Mouse (Mus musculus): Measurements from ENCODE around the gene Mest. TPM values are rescaled to one million over a fixed set of nuclear protein-coding genes. Genes with fewer than 3 reads are reported as not detected.

Mest gene
- polyA plus RNA-seq (2014; fragmentation: Illumina TruSeq; extraction: RNeasy Lipid Tissue Mini Kit (QIAGEN cat#74804); ENCODE audit: insufficient read depth, low read depth, low replicate concordance): 3.5 TPM

DNA sequence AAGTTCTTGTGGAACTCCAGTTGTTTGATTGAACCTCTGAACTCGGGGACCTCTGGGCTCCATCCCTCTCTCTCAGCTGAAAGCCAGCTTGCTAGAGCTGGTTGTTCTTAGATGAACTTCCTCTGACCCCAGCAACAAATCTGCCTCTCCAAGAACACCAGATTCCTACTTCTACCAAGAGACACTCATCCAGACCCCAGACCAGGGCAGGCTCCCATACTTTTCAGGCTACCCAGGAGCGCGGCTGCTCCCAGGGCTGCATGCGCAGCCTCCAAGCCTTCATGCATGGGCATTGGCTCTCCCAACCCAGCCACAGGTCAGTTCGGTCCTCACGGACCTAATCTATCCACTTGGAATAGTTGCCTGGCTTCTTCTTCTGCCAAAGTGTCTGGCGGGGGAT is at the start of gene Mest:
Mest (plus strand) TSS at position 217 of the 400 bp plus-strand sequence.

DNA sequence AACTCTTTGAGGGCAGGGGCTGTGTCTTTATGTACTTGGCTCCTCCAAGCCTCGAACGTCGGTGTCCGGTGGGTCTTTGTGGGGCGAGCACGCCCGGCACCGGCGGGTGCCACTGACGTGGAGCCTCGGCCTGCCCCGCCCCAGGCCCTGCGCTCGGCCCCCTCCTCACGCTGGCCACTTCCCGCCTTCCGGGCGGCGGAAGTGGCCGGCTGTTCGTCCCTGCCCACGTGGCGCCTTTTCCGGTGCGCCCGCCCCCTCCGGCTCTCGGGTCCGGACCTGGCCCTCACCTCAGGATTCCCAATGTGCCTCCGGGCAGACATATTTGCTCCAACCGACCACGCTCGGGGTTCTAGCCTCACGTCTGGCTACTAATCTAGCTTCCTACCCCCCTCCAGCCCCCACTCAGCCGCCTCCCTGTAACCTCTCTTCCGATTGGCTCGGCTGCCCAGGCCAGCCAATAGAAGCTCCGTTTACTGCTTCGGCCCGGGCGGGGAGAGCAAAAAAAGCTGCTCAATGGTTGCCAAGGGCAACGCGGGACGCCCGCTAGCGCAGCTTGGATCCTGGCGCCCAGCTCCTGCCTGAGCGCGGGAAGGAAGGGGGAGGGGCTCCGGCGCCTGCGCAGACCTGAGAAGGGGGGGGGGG is 29.9 kb upstream of the Mest start, which contains the start of gene Cep41:
Cep41 (minus strand) TSS at position 400 of the 642 bp plus-strand sequence.

Other genes starting within 250 kb of the Mest start
- 9.0 TPM for gene Tmem209, start 213.8 kb upstream of the Mest start, polyA plus RNA-seq (2014; fragmentation: Illumina TruSeq; extraction: RNeasy Lipid Tissue Mini Kit (QIAGEN cat#74804); ENCODE audit: insufficient read depth, low read depth, low replicate concordance)
- not detected for gene Ssmem1, start 213.7 kb upstream of the Mest start, polyA plus RNA-seq (2014; fragmentation: Illumina TruSeq; extraction: RNeasy Lipid Tissue Mini Kit (QIAGEN cat#74804); ENCODE audit: insufficient read depth, low read depth, low replicate concordance)
- not detected for gene Cpa2, start 182.0 kb upstream of the Mest start, polyA plus RNA-seq (2014; fragmentation: Illumina TruSeq; extraction: RNeasy Lipid Tissue Mini Kit (QIAGEN cat#74804); ENCODE audit: insufficient read depth, low read depth, low replicate concordance)
- gene Cpa4, start 155.2 kb upstream of the Mest start, polyA plus RNA-seq (2014; fragmentation: Illumina TruSeq; extraction: RNeasy Lipid Tissue Mini Kit (QIAGEN cat#74804); ENCODE audit: insufficient read depth, low read depth, low replicate concordance): not detected
- not detected for gene Cpa5, start 112.5 kb upstream of the Mest start, polyA plus RNA-seq (2014; fragmentation: Illumina TruSeq; extraction: RNeasy Lipid Tissue Mini Kit (QIAGEN cat#74804); ENCODE audit: insufficient read depth, low read depth, low replicate concordance)
- gene Cpa1, start 84.3 kb upstream of the Mest start, polyA plus RNA-seq (2014; fragmentation: Illumina TruSeq; extraction: RNeasy Lipid Tissue Mini Kit (QIAGEN cat#74804); ENCODE audit: insufficient read depth, low read depth, low replicate concordance): not detected
- 4.4 TPM for gene Cep41, start 29.8 kb upstream of the Mest start, polyA plus RNA-seq (2014; fragmentation: Illumina TruSeq; extraction: RNeasy Lipid Tissue Mini Kit (QIAGEN cat#74804); ENCODE audit: insufficient read depth, low read depth, low replicate concordance)
- 15.4 TPM for gene Copg2, start 173.2 kb downstream of the Mest start, polyA plus RNA-seq (2014; fragmentation: Illumina TruSeq; extraction: RNeasy Lipid Tissue Mini Kit (QIAGEN cat#74804); ENCODE audit: insufficient read depth, low read depth, low replicate concordance)
- not detected for gene Tsga13, start 192.0 kb downstream of the Mest start, polyA plus RNA-seq (2014; fragmentation: Illumina TruSeq; extraction: RNeasy Lipid Tissue Mini Kit (QIAGEN cat#74804); ENCODE audit: insufficient read depth, low read depth, low replicate concordance)
- gene Klf14, start 235.5 kb downstream of the Mest start, polyA plus RNA-seq (2014; fragmentation: Illumina TruSeq; extraction: RNeasy Lipid Tissue Mini Kit (QIAGEN cat#74804); ENCODE audit: insufficient read depth, low read depth, low replicate concordance): not detected

Measured in lung, adult 10 weeks (tissue).